Mouse (Mus musculus): ENCODE measurements at regions not wholly inside any gene's neighbourhood (a gene's known extent, or its start where the extent isn't known, plus 50 kb on each side); places are given as distances from the start of the nearest gene placed in this dataset.

GRCm38 (mm10) chr6:50054233-50054632 lies 55.8 kb upstream of the Mpp6 start:
- no peak for DNase-seq (ENCODE audit: extremely low read depth)
- no peaks in the 10 kb centered on the region for H3K4me1 ChIP-seq (ENCODE audit: control insufficient read depth in 1 of 2, insufficient read depth in 2 of 2)
- no peak overlapping the region for H3K9ac ChIP-seq (ENCODE audit: insufficient read depth, low read depth)
- H3K4me2 ChIP-seq (ENCODE audit: insufficient read depth, low read depth, poor library complexity, severe bottlenecking) = no peak overlapping the region
- H3K27me3 ChIP-seq (replicated peaks) = no peaks in the 10 kb centered on the region
- no peak overlapping the region for H3K4me3 ChIP-seq (replicated peaks in 1 of 3; ENCODE audit: low read depth in 2 of 3, low read length in 2 of 3, poor library complexity in 1 of 3)
- TF ChIP-seq CHD2 (IDR thresholded peaks at IDR 0.05; ENCODE audit: low read length) (no peak), MYC (IDR thresholded peaks at IDR 0.05; ENCODE audit: low read depth, low read length) (no peak), SIN3A (IDR thresholded peaks at IDR 0.05; ENCODE audit: low read length) (no peak), ZMIZ1 (IDR thresholded peaks at IDR 0.05; ENCODE audit: low read depth, low read length) (no peak), E2F4 (IDR thresholded peaks at IDR 0.05; ENCODE audit: insufficient replicate concordance, low read depth, low read length) (no peak), CHD1 (IDR thresholded peaks at IDR 0.05; ENCODE audit: low read depth, low read length) (no peak), ZC3H11A (IDR thresholded peaks at IDR 0.05; ENCODE audit: low read depth, low read length) (no peak), MEF2A (IDR thresholded peaks at IDR 0.05; ENCODE audit: borderline replicate concordance, low read depth, low read length) (no peak)
- H3K36me3 ChIP-seq (replicated peaks in 1 of 2; ENCODE audit: control insufficient read depth in 1 of 2, insufficient read depth in 1 of 2, low read length in 1 of 2) = no peaks in the 10 kb centered on the region
- dilution Hi-C loops (cut with MboI; ENCODE audit: extremely low pct_ligation_motif_present, extremely low pct_unique_long_range_greater_than_20kb, low sequenced_read_pairs) (no loop called here), in situ Hi-C loops (cut with MboI; ENCODE audit: low pct_ligation_motif_present, low pct_unique_long_range_greater_than_20kb, low sequenced_read_pairs) (no loop called here)
- H3K27ac ChIP-seq (ENCODE audit: insufficient read depth, low read depth) = no peak overlapping the region
- no peaks in the 10 kb centered on the region for H3K79me2 ChIP-seq (replicated peaks; ENCODE audit: control insufficient read depth, extremely low read depth, insufficient read depth, poor library complexity, severe bottlenecking)
- no peaks in the 10 kb centered on the region for H3K9me3 ChIP-seq (replicated peaks; ENCODE audit: low read length)

- Histone ChIP-seq H3K4me1 (ENCODE audit: control insufficient read depth in 1 of 2, insufficient read depth in 2 of 2) (peaks cover 0 to 8% of the 10 kb centered on the region in 2 experiments; a peak in 2 of 4 replicates), H3K79me2 (replicated peaks; ENCODE audit: control insufficient read depth, extremely low read depth, insufficient read depth, poor library complexity, severe bottlenecking) (no peaks in the 10 kb centered on the region), H3K9me3 (replicated peaks; ENCODE audit: low read length) (no peaks in the 10 kb centered on the region), H3K4me3 (replicated peaks in 1 of 3; ENCODE audit: low read depth in 2 of 3, low read length in 2 of 3, poor library complexity in 1 of 3) (no peak overlapping the region), H3K36me3 (replicated peaks in 1 of 2; ENCODE audit: control insufficient read depth in 1 of 2, insufficient read depth in 1 of 2, low read length in 1 of 2) (no peaks in the 10 kb centered on the region), H3K4me2 (ENCODE audit: insufficient read depth, low read depth, poor library complexity, severe bottlenecking) (no peak overlapping the region), H3K27ac (ENCODE audit: insufficient read depth, low read depth) (no peak overlapping the region), H3K9ac (ENCODE audit: insufficient read depth, low read depth) (no peak overlapping the region), H3K27me3 (replicated peaks) (no peaks in the 10 kb centered on the region)
- dilution Hi-C loops (cut with MboI; ENCODE audit: extremely low pct_ligation_motif_present, extremely low pct_unique_long_range_greater_than_20kb, low sequenced_read_pairs) (no loop called here), in situ Hi-C loops (cut with MboI; ENCODE audit: low pct_ligation_motif_present, low pct_unique_long_range_greater_than_20kb, low sequenced_read_pairs) (no loop called here)
- no peak for TF ChIP-seq NRF1 (IDR thresholded peaks at IDR 0.05; ENCODE audit: low read depth, low read length)
- no peak for TF ChIP-seq KAT2A (IDR thresholded peaks at IDR 0.05; ENCODE audit: insufficient replicate concordance, low read length)
- no peak for TF ChIP-seq BHLHE40 (IDR thresholded peaks at IDR 0.05; ENCODE audit: low read depth, low read length)
- no peak for TF ChIP-seq SMC3 (IDR thresholded peaks at IDR 0.05; ENCODE audit: low read depth, low read length)
- TF ChIP-seq MEF2A (IDR thresholded peaks at IDR 0.05; ENCODE audit: borderline replicate concordance, low read depth, low read length) = no peak
- no peak for TF ChIP-seq ZKSCAN1 (IDR thresholded peaks at IDR 0.05; ENCODE audit: borderline replicate concordance, low read depth, low read length)
- no peak for DNase-seq (ENCODE audit: extremely low read depth)
These were observed 51.4 kb upstream of the Mpp6 start for GRCm38 (mm10) chr6:50058596-50058995.

DNA sequence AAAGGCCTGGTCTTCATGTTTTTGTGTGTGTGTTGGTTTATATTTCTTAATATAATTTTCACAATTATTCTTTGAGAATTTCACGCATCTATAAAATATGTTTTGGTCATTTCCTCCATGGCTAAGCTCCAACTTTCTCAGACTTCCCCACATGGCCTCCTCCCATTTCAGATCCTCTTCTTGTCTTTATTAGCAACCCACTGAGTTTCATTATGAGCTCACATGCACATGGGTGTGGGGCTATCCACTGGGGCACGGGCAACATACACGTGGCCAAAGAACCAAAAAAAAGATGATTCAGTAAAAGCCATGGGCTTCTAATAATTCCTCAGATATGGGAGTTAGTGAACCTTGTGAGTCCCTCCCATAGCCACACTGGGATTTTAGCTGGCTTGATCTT lies 50.1 kb upstream of the Mpp6 start:
- TF ChIP-seq MAX (IDR thresholded peaks at IDR 0.05; ENCODE audit: low read length) = peak; percentile 69
- peak; percentile 64 for TF ChIP-seq EP300 (IDR thresholded peaks at IDR 0.05; ENCODE audit: low read length)
- TF ChIP-seq ETS1 (conservative IDR thresholded peaks at IDR 0.05; ENCODE audit: low read depth, low read length) = peak; percentile 59
- TF ChIP-seq ELF1 (IDR thresholded peaks at IDR 0.05; ENCODE audit: low read depth, low read length) = no peak
- no peak for TF ChIP-seq ZKSCAN1 (IDR thresholded peaks at IDR 0.05; ENCODE audit: borderline replicate concordance, low read depth, low read length)
- no peak for TF ChIP-seq CHD1 (IDR thresholded peaks at IDR 0.05; ENCODE audit: low read depth, low read length)
- peak; percentile 26; the same call in 1 of the 2 replicates for TF ChIP-seq CHD2 (IDR thresholded peaks at IDR 0.05; ENCODE audit: low read length)
- peak; percentile 24; the same call in 1 of the 2 replicates for TF ChIP-seq JUN (IDR thresholded peaks at IDR 0.05; ENCODE audit: insufficient read depth, low read depth, low read length)
- no peak for TF ChIP-seq CTCF (conservative IDR thresholded peaks at IDR 0.05 in 1 of 2, IDR thresholded peaks at IDR 0.05 in 1 of 2; ENCODE audit: low read depth in 2 of 2, low read length in 2 of 2)
- no peak for TF ChIP-seq POLR2AphosphoS2 (IDR thresholded peaks at IDR 0.05; ENCODE audit: low read depth, low read length)
- TF ChIP-seq JUND (conservative IDR thresholded peaks at IDR 0.05; ENCODE audit: low read depth, low read length) = peak; percentile 64
- TF ChIP-seq MYC (IDR thresholded peaks at IDR 0.05; ENCODE audit: low read depth, low read length) = peak; percentile 86
- peak; percentile 97 for TF ChIP-seq BHLHE40 (IDR thresholded peaks at IDR 0.05; ENCODE audit: low read depth, low read length)
- TF ChIP-seq IRF4 (IDR thresholded peaks at IDR 0.05; ENCODE audit: low read depth, low read length) = peak; percentile 70; the same call in 1 of the 2 replicates
- TF ChIP-seq POLR2A (IDR thresholded peaks at IDR 0.05; ENCODE audit: low read depth, low read length) = no peak
- TF ChIP-seq UBTF (IDR thresholded peaks at IDR 0.05; ENCODE audit: low read depth, low read length) = no peak

More for the DNA sequence above, 50.1 kb upstream of the Mpp6 start:
- dilution Hi-C loops (cut with MboI; ENCODE audit: extremely low pct_ligation_motif_present, extremely low pct_unique_long_range_greater_than_20kb, low sequenced_read_pairs) = no loop called here
- Histone ChIP-seq H3K27me3 (replicated peaks) (no peaks in the 10 kb centered on the region), H3K9me3 (replicated peaks; ENCODE audit: low read length) (no peaks in the 10 kb centered on the region), H3K79me2 (replicated peaks; ENCODE audit: control insufficient read depth, extremely low read depth, insufficient read depth, poor library complexity, severe bottlenecking) (no peaks in the 10 kb centered on the region), H3K36me3 (replicated peaks in 1 of 2; ENCODE audit: control insufficient read depth in 1 of 2, insufficient read depth in 1 of 2, low read length in 1 of 2) (no peaks in the 10 kb centered on the region), H3K4me3 (replicated peaks in 1 of 3; ENCODE audit: low read depth in 2 of 3, low read length in 2 of 3, poor library complexity in 1 of 3) (no peak overlapping the region), H3K4me1 (ENCODE audit: control insufficient read depth in 1 of 2, insufficient read depth in 2 of 2) (peaks cover 0 to 8% of the 10 kb centered on the region in 2 experiments; a peak in 2 of 4 replicates), H3K4me2 (ENCODE audit: insufficient read depth, low read depth, poor library complexity, severe bottlenecking) (no peak overlapping the region), H3K27ac (ENCODE audit: insufficient read depth, low read depth) (no peak overlapping the region), H3K9ac (ENCODE audit: insufficient read depth, low read depth) (no peak overlapping the region)
- DNase-seq (ENCODE audit: extremely low read depth) = peak; percentile 42
- in situ Hi-C loops (cut with MboI; ENCODE audit: low pct_ligation_motif_present, low pct_unique_long_range_greater_than_20kb, low sequenced_read_pairs) = no loop called here
